Mouse (Mus musculus) gastrocnemius, adult 18-20 months (tissue): ENCODE data around the gene Thsd4. TPM values are rescaled to one million over a fixed set of nuclear protein-coding genes. Genes with fewer than 3 reads are reported as not detected.
A peak's percentile ranks its signal among the peaks of the same experiment; 100 is the strongest.
"Not testable (repeated sequence)": the region's sequence is repeated elsewhere in the genome, so short reads cannot be mapped to it uniquely, and the experiment has no call there.

Experiments used
- DNase-seq: peaks from one replicate; pipeline ENCODE4 v3.0.0; 2021; ENCODE audit warnings: low spot score
- total RNA-seq, 2 experiments: library from RNA; stranded (reverse); gene quantifications; 2 replicates each; pipeline ENCODE4 v1.2.3; 2021

Thsd4 gene
- total RNA-seq, 2 experiments from 2014 or later = 0.45 to 0.82 TPM

GRCm38 (mm10) chr9:60001444-60001843, 520.4 kb downstream of the Thsd4 start:
- DNase-seq = no peak

GRCm38 (mm10) chr9:59997725-59998124, 524.1 kb downstream of the Thsd4 start:
- no peak for DNase-seq

GRCm38 (mm10) chr9:59991407-59991806, 530.4 kb downstream of the Thsd4 start:
- DNase-seq = no peak

- peak; percentile 61 for DNase-seq
Measured at GRCm38 (mm10) chr9:59989864-59990263, 532.0 kb downstream of the Thsd4 start.

- DNase-seq = no peak
Measured at GRCm38 (mm10) chr9:59985900-59986572, 535.8 kb downstream of the Thsd4 start.

GRCm38 (mm10) chr9:59981116-59981515, 540.7 kb downstream of the Thsd4 start:
- no peak for DNase-seq

GRCm38 (mm10) chr9:59971263-59971662, 550.6 kb downstream of the Thsd4 start:
- DNase-seq = no peak

- peak; percentile 51 for DNase-seq
Measured at GRCm38 (mm10) chr9:59969383-59969782, 552.5 kb downstream of the Thsd4 start.

GRCm38 (mm10) chr9:59965046-59965445, 556.8 kb downstream of the Thsd4 start:
- no peak for DNase-seq

GRCm38 (mm10) chr9:59964367-59964766, 557.5 kb downstream of the Thsd4 start:
- DNase-seq = no peak

GRCm38 (mm10) chr9:59961201-59961955, 560.5 kb downstream of the Thsd4 start:
- DNase-seq = no peak

GRCm38 (mm10) chr9:59960559-59960958, 561.3 kb downstream of the Thsd4 start, which contains the start of gene Nr2e3:
Nr2e3 (minus strand) TSS chr9:59960659.
- no peak for DNase-seq

GRCm38 (mm10) chr9:59959276-59959675, 562.6 kb downstream of the Thsd4 start:
- DNase-seq = peak; percentile 81

GRCm38 (mm10) chr9:59958115-59958514, 563.7 kb downstream of the Thsd4 start:
- not testable (repeated sequence) for DNase-seq

GRCm38 (mm10) chr9:59956496-59956895, 565.4 kb downstream of the Thsd4 start:
- no peak for DNase-seq

- DNase-seq = no peak
Measured at GRCm38 (mm10) chr9:59955692-59956091, 566.2 kb downstream of the Thsd4 start.

- DNase-seq = no peak
Measured at GRCm38 (mm10) chr9:59955199-59955598, 566.6 kb downstream of the Thsd4 start.

GRCm38 (mm10) chr9:59953556-59953955, 568.3 kb downstream of the Thsd4 start:
- no peak for DNase-seq

- DNase-seq = no peak
Measured at GRCm38 (mm10) chr9:59952515-59953070, 569.3 kb downstream of the Thsd4 start.

GRCm38 (mm10) chr9:59951943-59952342, 569.9 kb downstream of the Thsd4 start:
- DNase-seq = no peak

GRCm38 (mm10) chr9:59951001-59951750, 570.7 kb downstream of the Thsd4 start:
- DNase-seq = no peak

- no peak for DNase-seq
Measured at GRCm38 (mm10) chr9:59949981-59950380, 571.9 kb downstream of the Thsd4 start.
